Mouse (Mus musculus): Measurements from ENCODE around the gene Rapgef6. TPM values are rescaled to one million over a fixed set of nuclear protein-coding genes. Genes with fewer than 3 reads are reported as not detected.

Gene Rapgef6
- total and polyA plus RNA-seq, 2 experiments: 8.7 to 14.1 TPM

- H3K27me3 ChIP-seq (ENCODE audit: control insufficient read depth, insufficient read depth, low read length): no peaks in the 10 kb centered on the region
- 89% methylated on average over 2 of the region's 2 CpGs for WGBS
- H3K9ac ChIP-seq (ENCODE audit: low read depth, low read length): no peak overlapping the region
- DNase-seq (ENCODE audit: extremely low read depth, low read depth, low spot score): no peak
- H3K79me2 ChIP-seq (ENCODE audit: control insufficient read depth, insufficient read depth, low read length): no peaks in the 10 kb centered on the region
- no peak overlapping the region for H3K27ac ChIP-seq (replicated peaks; ENCODE audit: insufficient read depth, low read depth, low read length)
- peaks cover 15% of the 10 kb centered on the region for H3K36me3 ChIP-seq (ENCODE audit: control insufficient read depth, insufficient read depth, low read length)
- TF ChIP-seq CTCF (IDR thresholded peaks at IDR 0.05; ENCODE audit: low read depth, low read length): no peak
- no peak for TF ChIP-seq POLR2A (IDR thresholded peaks at IDR 0.05; ENCODE audit: extremely low read depth, insufficient read depth, low read length)
- H3K4me1 ChIP-seq (ENCODE audit: control insufficient read depth, insufficient read depth, low read length): no peaks in the 10 kb centered on the region
- H3K4me3 ChIP-seq (ENCODE audit: insufficient read depth, low read depth, low read length): no peak overlapping the region
These were observed 99.1 kb downstream of the Rapgef6 start for GRCm38 (mm10) chr11:54621725-54622124.

- no peak overlapping the region for H3K27ac ChIP-seq (replicated peaks; ENCODE audit: insufficient read depth, low read depth, low read length)
- TF ChIP-seq POLR2A (IDR thresholded peaks at IDR 0.05; ENCODE audit: extremely low read depth, insufficient read depth, low read length) (no peak), CTCF (IDR thresholded peaks at IDR 0.05; ENCODE audit: low read depth, low read length) (no peak)
- no peaks in the 10 kb centered on the region for H3K79me2 ChIP-seq (ENCODE audit: control insufficient read depth, insufficient read depth, low read length)
- no peaks in the 10 kb centered on the region for H3K27me3 ChIP-seq (ENCODE audit: control insufficient read depth, insufficient read depth, low read length)
- H3K4me1 ChIP-seq (ENCODE audit: control insufficient read depth, insufficient read depth, low read length): no peaks in the 10 kb centered on the region
- no peak overlapping the region for H3K4me3 ChIP-seq (ENCODE audit: insufficient read depth, low read depth, low read length)
- WGBS: 69% methylated on average over 1 of the region's 1 CpGs
- peaks cover 13% of the 10 kb centered on the region for H3K36me3 ChIP-seq (ENCODE audit: control insufficient read depth, insufficient read depth, low read length)
- peak; percentile 6 for DNase-seq (ENCODE audit: extremely low read depth, low read depth, low spot score)
- no peak overlapping the region for H3K9ac ChIP-seq (ENCODE audit: low read depth, low read length)
These were observed 104.3 kb downstream of the Rapgef6 start for GRCm38 (mm10) chr11:54626905-54627304.

DNA sequence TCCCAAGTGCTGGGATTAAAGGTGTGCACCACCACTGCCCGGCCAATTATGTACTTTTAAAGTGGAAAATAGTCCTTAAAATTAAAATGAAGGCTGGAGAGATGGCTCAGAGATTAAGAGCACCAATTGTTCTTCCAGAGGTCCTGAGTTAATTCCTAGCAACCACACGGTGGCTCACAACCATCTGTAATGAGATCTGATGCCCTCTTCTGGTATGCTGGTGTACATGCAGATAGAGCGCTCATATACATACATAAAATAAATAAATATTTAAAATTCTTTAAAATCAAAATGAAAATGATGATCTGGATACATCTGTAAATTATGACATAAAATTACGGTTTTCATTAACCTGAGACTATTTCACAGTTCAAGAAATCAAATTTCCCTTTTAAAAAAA is 123.8 kb downstream of the Rapgef6 start:
- Histone ChIP-seq H3K4me1 (ENCODE audit: control insufficient read depth, insufficient read depth, low read length) (no peaks in the 10 kb centered on the region), H3K27me3 (ENCODE audit: control insufficient read depth, insufficient read depth, low read length) (no peaks in the 10 kb centered on the region), H3K4me3 (ENCODE audit: insufficient read depth, low read depth, low read length) (no peak overlapping the region), H3K9ac (ENCODE audit: low read depth, low read length) (no peak overlapping the region), H3K36me3 (ENCODE audit: control insufficient read depth, insufficient read depth, low read length) (peaks cover 16% of the 10 kb centered on the region), H3K79me2 (ENCODE audit: control insufficient read depth, insufficient read depth, low read length) (no peaks in the 10 kb centered on the region), H3K27ac (replicated peaks; ENCODE audit: insufficient read depth, low read depth, low read length) (no peak overlapping the region)
- WGBS: 97% methylated on average over 4 of the region's 4 CpGs
- no peak for TF ChIP-seq CTCF (IDR thresholded peaks at IDR 0.05; ENCODE audit: low read depth, low read length)
- TF ChIP-seq POLR2A (IDR thresholded peaks at IDR 0.05; ENCODE audit: extremely low read depth, insufficient read depth, low read length): no peak
- no peak for DNase-seq (ENCODE audit: extremely low read depth, low read depth, low spot score)

- DNase-seq (ENCODE audit: extremely low read depth, low read depth, low spot score): peak; percentile 29
- H3K4me3 ChIP-seq (ENCODE audit: insufficient read depth, low read depth, low read length): no peak overlapping the region
- peaks cover 15% of the 10 kb centered on the region for H3K36me3 ChIP-seq (ENCODE audit: control insufficient read depth, insufficient read depth, low read length)
- H3K79me2 ChIP-seq (ENCODE audit: control insufficient read depth, insufficient read depth, low read length): no peaks in the 10 kb centered on the region
- no peaks in the 10 kb centered on the region for H3K4me1 ChIP-seq (ENCODE audit: control insufficient read depth, insufficient read depth, low read length)
- H3K27me3 ChIP-seq (ENCODE audit: control insufficient read depth, insufficient read depth, low read length): no peaks in the 10 kb centered on the region
- H3K9ac ChIP-seq (ENCODE audit: low read depth, low read length): no peak overlapping the region
- no peak for TF ChIP-seq CTCF (IDR thresholded peaks at IDR 0.05; ENCODE audit: low read depth, low read length)
- TF ChIP-seq POLR2A (IDR thresholded peaks at IDR 0.05; ENCODE audit: extremely low read depth, insufficient read depth, low read length): no peak
- no peak overlapping the region for H3K27ac ChIP-seq (replicated peaks; ENCODE audit: insufficient read depth, low read depth, low read length)
These were observed 125.9 kb downstream of the Rapgef6 start for GRCm38 (mm10) chr11:54648573-54648972.

DNA sequence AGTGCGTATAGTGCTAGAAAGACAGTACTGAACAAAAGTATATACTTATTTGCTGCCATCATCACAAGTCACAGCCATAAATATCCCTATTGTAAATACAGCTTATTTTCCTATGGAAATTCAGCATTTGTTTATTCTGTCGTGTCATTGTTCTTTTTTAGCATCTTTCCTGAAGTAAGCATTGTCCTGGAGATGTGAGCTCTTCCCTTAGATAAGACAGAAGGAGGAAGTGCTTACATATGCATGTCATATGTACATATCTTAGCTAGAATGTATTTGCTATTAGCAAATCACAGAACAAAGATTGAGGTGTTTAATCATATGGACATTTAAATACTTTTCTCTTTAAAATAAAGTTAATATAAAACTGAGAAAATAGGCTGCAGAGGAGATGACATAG is 132.8 kb downstream of the Rapgef6 start:
- no peak for DNase-seq (ENCODE audit: extremely low read depth, low read depth, low spot score)
- Histone ChIP-seq H3K79me2 (ENCODE audit: control insufficient read depth, insufficient read depth, low read length) (no peaks in the 10 kb centered on the region), H3K27me3 (ENCODE audit: control insufficient read depth, insufficient read depth, low read length) (no peaks in the 10 kb centered on the region), H3K4me3 (ENCODE audit: insufficient read depth, low read depth, low read length) (no peak overlapping the region), H3K36me3 (ENCODE audit: control insufficient read depth, insufficient read depth, low read length) (peaks cover 33% of the 10 kb centered on the region), H3K9ac (ENCODE audit: low read depth, low read length) (no peak overlapping the region), H3K4me1 (ENCODE audit: control insufficient read depth, insufficient read depth, low read length) (no peaks in the 10 kb centered on the region), H3K27ac (replicated peaks; ENCODE audit: insufficient read depth, low read depth, low read length) (no peak overlapping the region)
- WGBS: 71% methylated on average over 2 of the region's 2 CpGs
- TF ChIP-seq CTCF (IDR thresholded peaks at IDR 0.05; ENCODE audit: low read depth, low read length): no peak
- TF ChIP-seq POLR2A (IDR thresholded peaks at IDR 0.05; ENCODE audit: extremely low read depth, insufficient read depth, low read length): no peak

DNA sequence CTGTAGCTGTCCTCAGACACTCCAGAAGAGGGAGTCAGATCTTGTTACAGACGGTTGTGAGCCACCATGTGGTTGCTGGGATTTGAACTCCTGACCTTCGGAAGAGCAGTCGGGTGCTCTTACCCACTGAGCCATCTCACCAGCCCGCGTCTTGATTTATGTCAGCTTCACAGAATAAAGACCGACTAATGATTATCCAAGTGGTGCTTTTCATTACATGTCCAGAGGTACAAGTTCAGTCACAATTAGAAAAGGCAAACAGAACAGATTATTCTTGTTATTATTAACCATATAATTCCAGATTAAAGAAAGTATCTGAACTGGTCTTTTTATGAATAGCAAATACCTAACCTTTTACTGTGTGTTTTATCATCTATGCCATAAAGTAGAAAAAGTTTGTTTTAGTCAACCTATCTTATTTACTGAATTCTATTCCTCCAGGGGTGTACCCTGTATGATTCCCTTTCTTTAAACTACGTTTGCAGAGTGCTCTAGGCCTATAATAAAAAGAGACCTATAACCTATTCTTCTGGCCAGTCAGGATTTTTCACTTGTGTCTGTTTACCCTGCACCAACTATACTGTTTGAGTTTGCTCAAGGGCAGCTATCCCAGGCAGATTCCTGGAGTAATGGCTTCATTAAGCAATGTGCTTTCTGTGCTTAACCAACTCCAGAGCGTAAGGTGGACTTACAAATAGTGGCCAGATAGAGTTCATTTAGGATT is 151.1 kb downstream of the Rapgef6 start:
- Histone ChIP-seq H3K27ac (replicated peaks; ENCODE audit: insufficient read depth, low read depth, low read length) (no peak overlapping the region), H3K27me3 (ENCODE audit: control insufficient read depth, insufficient read depth, low read length) (no peaks in the 10 kb centered on the region), H3K4me1 (ENCODE audit: control insufficient read depth, insufficient read depth, low read length) (peaks cover 2% of the 10 kb centered on the region; the same call in 1 of the 2 replicates), H3K4me3 (ENCODE audit: insufficient read depth, low read depth, low read length) (no peak overlapping the region), H3K9ac (ENCODE audit: low read depth, low read length) (no peak overlapping the region), H3K79me2 (ENCODE audit: control insufficient read depth, insufficient read depth, low read length) (no peaks in the 10 kb centered on the region), H3K36me3 (ENCODE audit: control insufficient read depth, insufficient read depth, low read length) (peaks cover 19% of the 10 kb centered on the region)
- DNase-seq (ENCODE audit: extremely low read depth, low read depth, low spot score): no peak
- no peak for TF ChIP-seq POLR2A (IDR thresholded peaks at IDR 0.05; ENCODE audit: extremely low read depth, insufficient read depth, low read length)
- 44% methylated on average over 8 of the region's 8 CpGs for WGBS
